ENCODE assay signal across 8 mouse cellular contexts in genomic region chr4:139289017-139289416, GRCm38 (mm10). TPM values are rescaled to one million over a fixed set of nuclear protein-coding genes. Genes with fewer than 3 reads are reported as not detected.
A peak's percentile ranks its signal among the peaks of the same experiment; 100 is the strongest.
DNase-seq lines count a peak whose midpoint lies in the region; ATAC-seq and TF ChIP-seq lines count a peak whose summit lies in the region.

No protein-coding gene starts in this region.

- H3K4me1 ChIP-seq in midbrain, embryonic 11.5 days (ENCODE audit: control insufficient read depth, insufficient read depth, low read length) = no peaks in the 10 kb centered on the region
- no peaks in the 10 kb centered on the region for H3K4me1 ChIP-seq in midbrain, embryonic 16.5 days (ENCODE audit: control insufficient read depth, insufficient read depth, low read length)
- H3K4me1 ChIP-seq in forebrain, embryonic 12.5 days = no peaks in the 10 kb centered on the region
- H3K4me1 ChIP-seq in kidney, adult 2 months (ENCODE audit: control insufficient read depth, insufficient read depth, low read length) = no peaks in the 10 kb centered on the region
- H3K4me1 ChIP-seq in limb, embryonic 11.5 days (ENCODE audit: control insufficient read depth, insufficient read depth, low read length) = peaks cover 21% of the 10 kb centered on the region

- no peak overlapping the region for H3K9ac ChIP-seq in midbrain, embryonic 11.5 days (ENCODE audit: low read length)
- no peak overlapping the region for H3K9ac ChIP-seq in midbrain, embryonic 16.5 days (ENCODE audit: low read depth, low read length)
- no peak overlapping the region for H3K9ac ChIP-seq in forebrain, embryonic 12.5 days
- no peak overlapping the region for H3K9ac ChIP-seq in limb, embryonic 11.5 days (ENCODE audit: low read length)

- TF ChIP-seq POLR2A in kidney, adult 2 months (IDR thresholded peaks at IDR 0.05; ENCODE audit: low read depth, low read length) = no peak

- no peak overlapping the region for H3K4me3 ChIP-seq in midbrain, embryonic 11.5 days (ENCODE audit: low read depth, low read length)
- no peak overlapping the region for H3K4me3 ChIP-seq in midbrain, embryonic 16.5 days (ENCODE audit: low read depth, low read length)
- no peak overlapping the region for H3K4me3 ChIP-seq in forebrain, embryonic 12.5 days (replicated peaks)
- H3K4me3 ChIP-seq in kidney, adult 2 months (ENCODE audit: insufficient read depth, low read depth, low read length) = no peak overlapping the region
- no peak overlapping the region for H3K4me3 ChIP-seq in limb, embryonic 11.5 days (ENCODE audit: low read depth, low read length)

- no peak overlapping the region for H3K27ac ChIP-seq in midbrain, embryonic 11.5 days (ENCODE audit: low read depth, low read length)
- H3K27ac ChIP-seq in midbrain, embryonic 16.5 days (ENCODE audit: low read length) = no peak overlapping the region
- H3K27ac ChIP-seq in forebrain, embryonic 12.5 days = no peak overlapping the region
- no peak overlapping the region for H3K27ac ChIP-seq in kidney, adult 2 months (ENCODE audit: insufficient read depth, low read depth, low read length)
- no peak overlapping the region for H3K27ac ChIP-seq in limb, embryonic 11.5 days (replicated peaks; ENCODE audit: low read depth, low read length)

- H3K36me3 ChIP-seq in midbrain, embryonic 11.5 days (ENCODE audit: control insufficient read depth, insufficient read depth, low read length) = peaks cover 7% of the 10 kb centered on the region; the same call in 1 of the 2 replicates
- peaks cover 8% of the 10 kb centered on the region; the same call in 1 of the 2 replicates for H3K36me3 ChIP-seq in midbrain, embryonic 16.5 days (ENCODE audit: control insufficient read depth, insufficient read depth, low read length)
- H3K36me3 ChIP-seq in forebrain, embryonic 12.5 days (replicated peaks) = peaks cover 52% of the 10 kb centered on the region
- no peaks in the 10 kb centered on the region for H3K36me3 ChIP-seq in kidney, adult 2 months (ENCODE audit: control insufficient read depth, insufficient read depth, low read length)
- H3K36me3 ChIP-seq in limb, embryonic 11.5 days (ENCODE audit: control insufficient read depth, insufficient read depth, low read length) = peaks cover 14% of the 10 kb centered on the region

- no peaks in the 10 kb centered on the region for H3K27me3 ChIP-seq in midbrain, embryonic 11.5 days (ENCODE audit: control insufficient read depth, insufficient read depth, low read length)
- no peaks in the 10 kb centered on the region for H3K27me3 ChIP-seq in midbrain, embryonic 16.5 days (ENCODE audit: control insufficient read depth, insufficient read depth, low read depth, low read length)
- no peaks in the 10 kb centered on the region for H3K27me3 ChIP-seq in forebrain, embryonic 12.5 days
- H3K27me3 ChIP-seq in kidney, adult 2 months (replicated peaks; ENCODE audit: control insufficient read depth, insufficient read depth, low read length) = no peaks in the 10 kb centered on the region
- no peaks in the 10 kb centered on the region for H3K27me3 ChIP-seq in limb, embryonic 11.5 days (ENCODE audit: control insufficient read depth, insufficient read depth, low read length)

- peak; percentile 85 for DNase-seq in midbrain, embryonic 11.5 days (ENCODE audit: low spot score, missing footprints)
- DNase-seq in c-Kit-positive CD71-positive TER-119-negative erythroid progenitor cells, embryonic 14.5 days (ENCODE audit: low read depth) = peak; percentile 34
- DNase-seq in kidney, adult 2 months = peak; percentile 81
- DNase-seq in limb, embryonic 11.5 days (ENCODE audit: low spot score) = peak; percentile 73
- DNase-seq in thymus, postnatal 36 days = peak; percentile 27 to 30

- H3K4me2 ChIP-seq in midbrain, embryonic 11.5 days = no peak overlapping the region
- no peak overlapping the region for H3K4me2 ChIP-seq in midbrain, embryonic 16.5 days (ENCODE audit: low read length)
- H3K4me2 ChIP-seq in forebrain, embryonic 12.5 days = no peak overlapping the region
- H3K4me2 ChIP-seq in limb, embryonic 11.5 days (ENCODE audit: low read depth, severe bottlenecking) = no peak overlapping the region

- H3K9me3 ChIP-seq in midbrain, embryonic 11.5 days (ENCODE audit: control insufficient read depth, low read length) = no peaks in the 10 kb centered on the region
- no peaks in the 10 kb centered on the region for H3K9me3 ChIP-seq in midbrain, embryonic 16.5 days (replicated peaks; ENCODE audit: control insufficient read depth, low read length, poor library complexity, severe bottlenecking)
- H3K9me3 ChIP-seq in forebrain, embryonic 12.5 days = no peaks in the 10 kb centered on the region
- no peaks in the 10 kb centered on the region for H3K9me3 ChIP-seq in limb, embryonic 11.5 days (ENCODE audit: control insufficient read depth, low read length)

- peak; percentile 93 for TF ChIP-seq CTCF in kidney, adult 2 months (conservative IDR thresholded peaks at IDR 0.05; ENCODE audit: insufficient read depth, insufficient read length, low read depth, low read length)

- 66% methylated on average over 10 of the region's 10 CpGs for WGBS in midbrain, embryonic 11.5 days
- 69% methylated on average over 10 of the region's 10 CpGs for WGBS in midbrain, embryonic 16.5 days
- WGBS in forebrain, embryonic 12.5 days = 61% methylated on average over 10 of the region's 10 CpGs
- WGBS in kidney, adult 2 months = 53% methylated on average over 10 of the region's 10 CpGs
- 49% methylated on average over 10 of the region's 10 CpGs for WGBS in limb, embryonic 11.5 days

- no peak for ATAC-seq in midbrain, embryonic 11.5 days (ENCODE audit: low FRiP score)
- ATAC-seq in midbrain, embryonic 16.5 days = no peak
- ATAC-seq in forebrain, embryonic 12.5 days (ENCODE audit: low FRiP score) = 0 out of 2 replicates have a peak, but pooled peaks have one; percentile 20
- no peak for ATAC-seq in limb, embryonic 11.5 days (ENCODE audit: insufficient number of reproducible peaks, low FRiP score, low TSS enrichment, low read depth)
- ATAC-seq in monocyte, adult 5-6 weeks (replicated peaks; ENCODE audit: insufficient number of reproducible peaks, low FRiP score, low TSS enrichment, poor library complexity, severe bottlenecking) = peak; percentile 26; the same call in 1 of the 2 replicates

RNA-seq across cellular contexts. Expression of gene Pqlc2, which starts 21.5 kb away (rescaled TPM):
- polyA plus RNA-seq in midbrain, embryonic 11.5 days (2014; fragmentation: Nextera tagmentation; extraction: Ambion mirVana) = 12.7 and 12.9 TPM in 2 replicates
- 14.4 and 15.1 TPM in 2 replicates for polyA plus RNA-seq in midbrain, embryonic 16.5 days (2015; fragmentation: Nextera tagmentation; extraction: Ambion mirVana)
- polyA plus RNA-seq in forebrain, embryonic 12.5 days (2016; fragmentation: Nextera tagmentation; extraction: Ambion mirVana) = 11.6 and 12.5 TPM in 2 replicates
- 63.3 and 71.7 TPM in 2 replicates for polyA plus RNA-seq in kidney, adult 2 months (2012; rRNA removed)
- 13.0 and 16.1 TPM in 2 replicates for polyA plus RNA-seq in limb, embryonic 11.5 days (2014; fragmentation: Nextera tagmentation; extraction: Ambion mirVana)
- total RNA-seq in monocyte, adult 5-6 weeks (2017) = 6.1 to 12.0 TPM (median 6.4 TPM) in 3 replicates

RNA-seq across cellular contexts. Expression of gene Akr7a5, which starts 21.5 kb away (rescaled TPM):
- polyA plus RNA-seq in midbrain, embryonic 11.5 days (2014; fragmentation: Nextera tagmentation; extraction: Ambion mirVana) = 71.6 and 78.5 TPM in 2 replicates
- 58.7 and 66.6 TPM in 2 replicates for polyA plus RNA-seq in midbrain, embryonic 16.5 days (2015; fragmentation: Nextera tagmentation; extraction: Ambion mirVana)
- polyA plus RNA-seq in forebrain, embryonic 12.5 days (2016; fragmentation: Nextera tagmentation; extraction: Ambion mirVana) = 70.7 and 78.1 TPM in 2 replicates
- polyA plus RNA-seq in kidney, adult 2 months (2012; rRNA removed) = 245 and 280 TPM in 2 replicates
- 121 and 139 TPM in 2 replicates for polyA plus RNA-seq in limb, embryonic 11.5 days (2014; fragmentation: Nextera tagmentation; extraction: Ambion mirVana)
- total RNA-seq in monocyte, adult 5-6 weeks (2017) = 3.6 to 7.3 TPM (median 4.8 TPM) in 3 replicates

Comparison
In these comparisons a context has a peak if more than half of its experiments do, and no peak if none do; other contexts are left out.
1. ATAC-seq: peak in forebrain, embryonic 12.5 days (single experiment) and monocyte, adult 5-6 weeks (single experiment); none in midbrain, embryonic 11.5 days (single experiment), midbrain, embryonic 16.5 days (single experiment) and limb, embryonic 11.5 days (single experiment).
2. DNase-seq: peak in every context shown above with its lines; median percentile 85 in midbrain, embryonic 11.5 days; 81 in kidney, adult 2 months; 73 in limb, embryonic 11.5 days; 34 in c-Kit-positive CD71-positive TER-119-negative erythroid progenitor cells, embryonic 14.5 days; 28 in thymus, postnatal 36 days.